Mouse (Mus musculus): ENCODE measurements around the gene Tomm40l. TPM values are rescaled to one million over a fixed set of nuclear protein-coding genes. Genes with fewer than 3 reads are reported as not detected.

Tomm40l gene
- polyA plus RNA-seq, 1 experiment from 2014 or later: 34.9 TPM

DNA sequence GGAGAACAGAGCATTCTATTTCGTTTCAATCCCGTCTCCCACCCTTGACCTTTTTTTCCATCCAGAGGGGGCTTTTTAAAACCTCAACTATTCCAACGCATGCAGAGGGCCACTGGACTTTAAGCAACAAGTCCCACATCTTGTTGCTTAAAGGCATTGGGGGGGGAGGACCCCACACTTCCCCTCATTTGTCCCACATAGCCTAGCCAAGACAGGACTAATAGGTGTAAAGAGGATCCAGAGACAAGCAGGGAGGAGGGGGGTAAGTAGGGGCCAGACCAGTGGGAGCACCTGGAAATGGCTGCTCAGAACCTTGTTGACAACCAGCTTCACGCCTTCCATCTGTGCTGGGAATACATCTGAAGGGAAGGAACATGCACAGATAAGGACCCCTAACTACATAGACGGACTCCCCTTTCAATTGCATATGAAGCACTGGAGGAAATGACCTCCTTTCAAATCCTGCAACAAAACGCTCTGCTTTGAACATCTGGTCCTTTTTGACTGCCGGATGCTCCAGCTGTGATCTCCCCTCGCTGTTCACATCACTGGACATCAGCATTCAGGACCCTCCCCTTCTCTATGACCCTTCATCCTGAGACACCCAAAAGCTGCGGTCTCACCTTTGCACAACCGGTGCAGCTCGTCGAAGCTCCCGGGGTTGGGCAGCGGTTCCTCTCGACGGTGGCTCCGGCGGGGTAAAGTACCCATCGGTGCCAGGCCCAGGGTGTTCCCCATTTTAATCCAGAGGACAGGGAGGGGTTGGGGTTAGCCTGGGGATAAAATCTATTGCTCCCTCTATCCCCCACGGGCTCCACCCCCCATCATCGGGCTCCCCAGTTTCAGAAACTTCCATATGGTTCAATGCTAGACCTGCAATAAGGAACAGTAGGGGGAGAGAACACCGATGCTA lies 777 bp downstream of the Tomm40l start:
- H3K4me1 ChIP-seq: peaks cover 18% of the 10 kb centered on the region
- H3K4me2 ChIP-seq: peak overlapping the region; percentile 84
- peaks cover 10% of the 10 kb centered on the region for H3K36me3 ChIP-seq
- peak overlapping the region; percentile 51 for H3K9ac ChIP-seq
- H3K9me3 ChIP-seq: no peaks in the 10 kb centered on the region
- H3K27ac ChIP-seq: peak overlapping the region; percentile 34
- no peaks in the 10 kb centered on the region for H3K27me3 ChIP-seq
- whole genome bisulfite sequencing: 5% methylated on average over 22 of the region's 22 CpGs
- ATAC-seq (ENCODE audit: borderline replicate concordance, extremely low read depth, low FRiP score, low TSS enrichment): peak; percentile 2; the same call in 1 of the 2 replicates
- peak overlapping the region; percentile 72 for H3K4me3 ChIP-seq

DNA sequence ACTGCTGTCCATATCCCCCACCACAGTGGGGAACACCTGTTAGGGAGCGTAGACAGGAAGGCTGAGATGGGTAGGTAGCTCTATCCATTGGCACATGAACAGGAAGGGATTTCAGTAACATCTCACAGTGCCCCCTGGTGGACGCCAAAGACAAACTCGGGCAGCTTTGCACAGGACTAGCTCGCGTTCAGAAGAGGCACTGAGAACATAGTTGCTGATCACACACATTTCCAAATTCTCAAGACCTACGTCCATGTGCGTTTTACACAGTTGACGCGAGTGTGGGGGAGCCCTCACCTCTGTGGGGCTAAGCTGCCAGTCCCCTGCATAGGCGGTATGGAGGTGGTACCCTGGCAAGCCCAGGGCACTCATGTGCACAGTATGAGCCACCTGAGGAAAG lies 1.4 kb downstream of the Tomm40l start:
- Histone ChIP-seq H3K4me1 (peaks cover 18% of the 10 kb centered on the region), H3K9ac (peak overlapping the region; percentile 51; the same call in 1 of the 2 replicates), H3K4me3 (peak overlapping the region; percentile 72), H3K4me2 (peak overlapping the region; percentile 84), H3K36me3 (peaks cover 10% of the 10 kb centered on the region), H3K27me3 (no peaks in the 10 kb centered on the region), H3K27ac (peak overlapping the region; percentile 34; the same call in 1 of the 2 replicates), H3K9me3 (no peaks in the 10 kb centered on the region)
- peak; percentile 16; the same call in 1 of the 2 replicates for ATAC-seq (ENCODE audit: borderline replicate concordance, extremely low read depth, low FRiP score, low TSS enrichment)
- 7% methylated on average over 10 of the region's 10 CpGs for WGBS

DNA sequence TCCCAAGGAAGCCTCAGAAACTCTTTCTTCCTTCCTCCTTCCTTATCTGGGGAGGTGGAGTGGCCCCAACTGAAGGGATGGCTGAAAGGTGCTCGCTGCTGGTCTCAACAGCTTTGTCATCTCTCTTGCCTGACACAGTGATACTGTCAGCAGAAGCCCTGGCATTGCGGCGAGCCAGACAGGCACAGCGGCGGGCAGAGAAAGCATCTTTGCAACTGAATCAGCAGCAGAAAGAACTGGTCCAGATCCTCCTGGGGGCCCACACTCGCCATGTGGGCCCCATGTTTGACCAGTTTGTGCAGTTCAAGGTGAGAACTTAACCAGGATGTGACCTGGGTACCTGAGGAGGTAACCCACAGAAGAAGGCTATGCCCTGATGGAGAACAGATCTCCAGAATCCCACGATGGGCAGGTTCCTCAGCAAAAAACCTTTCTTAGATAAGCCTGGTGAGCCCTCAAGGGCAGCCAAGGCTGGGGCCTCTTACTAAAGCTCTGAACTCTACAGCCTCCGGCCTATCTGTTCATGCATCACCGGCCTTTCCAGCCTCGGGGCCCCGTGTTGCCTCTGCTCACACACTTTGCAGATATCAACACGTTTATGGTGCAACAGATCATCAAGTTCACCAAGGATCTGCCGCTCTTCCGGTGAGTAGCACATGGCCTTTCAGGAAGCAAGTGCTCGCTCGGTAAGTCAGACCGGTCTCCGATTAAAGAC lies 5.9 kb downstream of the Tomm40l start:
- H3K9ac ChIP-seq: no peak overlapping the region
- no peak overlapping the region for H3K4me2 ChIP-seq
- peaks cover 10% of the 10 kb centered on the region for H3K36me3 ChIP-seq
- no peak for ATAC-seq (ENCODE audit: borderline replicate concordance, extremely low read depth, low FRiP score, low TSS enrichment)
- no peak overlapping the region for H3K4me3 ChIP-seq
- no peaks in the 10 kb centered on the region for H3K9me3 ChIP-seq
- WGBS: 84% methylated on average over 18 of the region's 18 CpGs
- no peaks in the 10 kb centered on the region for H3K27me3 ChIP-seq
- peaks cover 8% of the 10 kb centered on the region for H3K4me1 ChIP-seq
- H3K27ac ChIP-seq: no peak overlapping the region

DNA sequence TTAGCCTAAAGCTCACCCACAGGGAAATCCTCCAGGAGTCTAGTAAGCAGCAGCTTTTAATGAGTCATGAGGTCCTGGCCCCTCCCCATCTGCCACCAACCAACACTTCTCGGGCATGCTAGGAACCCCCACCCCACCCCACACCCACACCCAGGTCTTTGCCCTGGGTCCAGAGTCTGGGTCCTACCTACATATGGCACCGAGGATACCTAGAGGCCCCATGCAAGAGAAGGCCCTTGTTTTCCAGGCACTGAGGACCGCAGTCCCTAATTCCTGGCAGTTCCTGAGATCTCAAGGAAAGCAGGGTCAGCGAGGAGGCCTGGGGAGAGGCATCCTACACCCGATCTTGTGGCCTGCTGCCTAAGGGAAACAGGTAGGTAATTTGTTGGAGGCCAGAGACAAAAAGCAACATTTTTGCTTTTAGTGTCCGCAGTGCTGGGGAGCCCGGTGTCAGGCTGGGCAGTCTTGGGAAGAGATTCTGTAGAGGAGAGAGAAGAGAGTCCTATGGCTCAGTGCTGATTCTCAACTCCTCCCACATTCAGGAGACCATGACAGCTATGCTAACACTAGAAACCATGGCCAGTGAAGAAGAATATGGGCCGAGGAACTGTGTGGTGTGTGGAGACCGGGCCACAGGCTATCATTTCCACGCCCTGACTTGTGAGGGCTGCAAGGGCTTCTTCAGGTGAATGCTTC lies 8.4 kb downstream of the Tomm40l start, which contains the start of gene Nr1i3:
Gene Nr1i3, plus strand, starts transcription at position 170 of the 696 bp plus-strand sequence.
- Histone ChIP-seq H3K4me3 (no peak within 1 kb of the TSS), H3K27ac (no peak within 1 kb of the TSS), H3K9me3 (no peaks in the 10 kb centered on the region), H3K27me3 (no peaks in the 10 kb centered on the region), H3K9ac (no peak within 1 kb of the TSS), H3K36me3 (no peaks in the 10 kb centered on the region), H3K4me1 (no peaks in the 10 kb centered on the region), H3K4me2 (no peak within 1 kb of the TSS)
- 65% methylated on average over 10 of the region's 10 CpGs for WGBS
- no peak for ATAC-seq (ENCODE audit: borderline replicate concordance, extremely low read depth, low FRiP score, low TSS enrichment)

DNA sequence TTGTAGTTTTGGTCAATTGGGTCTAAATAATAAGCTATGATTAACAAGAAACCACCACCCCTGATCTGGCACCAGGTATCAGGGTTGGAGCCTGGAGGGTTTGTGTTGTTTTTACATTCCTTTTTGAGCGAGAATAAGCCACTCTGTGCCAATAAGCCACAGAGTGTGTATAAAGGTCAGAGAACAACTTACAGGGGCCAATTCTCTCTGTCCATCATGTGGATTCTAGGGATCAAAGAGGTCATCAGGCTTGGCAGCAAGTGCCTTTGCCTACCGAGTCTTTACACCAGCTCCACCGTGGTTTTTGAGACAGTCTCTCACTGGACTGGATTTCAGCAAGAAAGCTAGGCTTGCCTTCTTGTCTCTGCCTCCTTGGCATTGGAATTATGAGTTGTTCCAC lies 9.5 kb downstream of the Tomm40l start:
- H3K27ac ChIP-seq: no peak overlapping the region
- ATAC-seq (ENCODE audit: borderline replicate concordance, extremely low read depth, low FRiP score, low TSS enrichment): no peak
- no peaks in the 10 kb centered on the region for H3K27me3 ChIP-seq
- no peak overlapping the region for H3K4me3 ChIP-seq
- H3K9ac ChIP-seq: no peak overlapping the region
- no peaks in the 10 kb centered on the region for H3K9me3 ChIP-seq
- H3K4me2 ChIP-seq: no peak overlapping the region
- WGBS: 35% methylated on average over 3 of the region's 3 CpGs
- no peaks in the 10 kb centered on the region for H3K36me3 ChIP-seq
- H3K4me1 ChIP-seq: no peaks in the 10 kb centered on the region

DNA sequence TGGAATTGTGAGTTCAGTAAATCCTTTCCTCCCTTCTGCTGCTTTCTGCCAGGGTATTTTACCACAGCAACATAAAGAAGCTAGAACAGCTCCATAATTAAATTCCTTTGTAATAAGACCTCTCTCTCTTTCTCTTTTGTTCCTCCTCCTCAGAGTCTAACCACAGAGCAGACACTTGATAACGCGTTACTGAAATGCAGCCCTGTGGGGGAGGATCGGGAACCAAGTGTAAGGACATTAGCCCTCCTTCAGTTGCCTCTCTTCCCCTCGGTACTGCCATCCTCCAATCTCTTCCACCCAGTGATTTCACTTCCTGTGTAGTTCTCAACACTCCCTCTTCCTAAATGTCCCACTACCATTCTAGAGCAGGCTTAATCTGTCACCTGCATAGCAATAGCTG lies 12.9 kb downstream of the Tomm40l start:
- Histone ChIP-seq H3K9ac (no peak overlapping the region), H3K27me3 (0 out of 2 replicates have a peak, but pooled peaks cover 4% of the 10 kb centered on the region), H3K4me3 (no peak overlapping the region), H3K4me1 (no peaks in the 10 kb centered on the region), H3K36me3 (no peaks in the 10 kb centered on the region), H3K4me2 (no peak overlapping the region), H3K27ac (no peak overlapping the region), H3K9me3 (no peaks in the 10 kb centered on the region)
- no peak for ATAC-seq (ENCODE audit: borderline replicate concordance, extremely low read depth, low FRiP score, low TSS enrichment)
- WGBS: 15% methylated on average over 4 of the region's 4 CpGs

DNA sequence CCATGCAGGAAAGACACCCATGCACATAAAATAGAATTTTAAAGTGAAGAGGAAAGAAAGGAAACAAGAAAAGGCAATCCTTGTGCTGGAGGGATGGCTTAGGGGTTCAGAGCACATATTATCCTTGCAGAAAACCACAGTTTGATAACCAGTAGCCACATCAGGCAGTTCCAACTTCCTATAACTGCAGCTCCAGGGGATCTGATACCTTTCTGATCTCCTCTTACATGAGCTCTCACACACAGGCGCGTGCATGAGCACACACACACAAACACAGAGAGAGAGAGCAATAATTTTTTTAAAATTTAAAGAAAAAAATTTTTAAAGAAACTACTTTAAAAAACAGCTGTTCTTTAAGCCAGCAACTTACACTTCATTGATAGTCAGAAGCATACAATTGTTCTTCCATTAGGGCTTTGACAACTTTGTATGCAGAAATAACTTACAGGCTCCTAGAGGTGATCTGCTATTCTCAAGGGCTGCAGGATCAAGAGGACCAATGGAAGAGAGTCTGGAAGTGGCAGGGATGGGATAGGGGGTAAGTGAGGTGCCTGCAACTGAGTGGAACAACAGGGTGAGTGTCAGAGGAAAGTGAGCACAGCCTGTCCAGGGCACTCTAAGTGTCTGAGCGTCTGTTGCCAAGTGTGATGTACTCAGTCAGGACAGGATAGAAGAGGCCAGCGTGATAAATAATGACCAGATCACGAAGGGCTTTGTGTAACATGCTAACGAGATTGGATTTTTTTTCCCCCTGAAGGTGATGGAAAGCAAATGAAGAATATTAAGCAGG lies 16.4 kb downstream of the Tomm40l start:
- no peak for ATAC-seq (ENCODE audit: borderline replicate concordance, extremely low read depth, low FRiP score, low TSS enrichment)
- no peak overlapping the region for H3K4me3 ChIP-seq
- H3K36me3 ChIP-seq: no peaks in the 10 kb centered on the region
- no peak overlapping the region for H3K27ac ChIP-seq
- H3K9ac ChIP-seq: no peak overlapping the region
- H3K27me3 ChIP-seq: 0 out of 2 replicates have a peak, but pooled peaks cover 4% of the 10 kb centered on the region
- H3K4me2 ChIP-seq: no peak overlapping the region
- no peaks in the 10 kb centered on the region for H3K4me1 ChIP-seq
- H3K9me3 ChIP-seq: no peaks in the 10 kb centered on the region
- 70% methylated on average over 6 of the region's 6 CpGs for WGBS

DNA sequence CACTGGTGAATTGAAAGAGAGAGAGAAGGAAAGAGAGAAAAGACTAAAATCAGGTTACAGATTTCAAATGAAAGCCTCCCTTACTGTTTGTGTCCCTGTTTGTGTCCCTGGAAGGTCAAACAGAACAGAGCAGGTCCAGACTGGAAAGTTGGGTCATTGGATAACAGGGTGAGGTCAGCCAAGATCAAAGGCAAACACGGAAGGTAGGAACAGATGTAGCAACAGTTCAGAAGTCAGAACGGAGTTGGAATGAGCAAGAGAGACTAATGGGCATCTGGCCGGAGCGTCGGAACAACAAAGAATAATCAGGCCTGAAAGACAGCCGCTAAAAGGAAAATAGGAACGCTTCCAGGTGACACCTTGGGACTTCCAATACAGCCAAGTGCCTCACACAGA lies 18.1 kb downstream of the Tomm40l start:
- WGBS: 54% methylated on average over 7 of the region's 7 CpGs
- H3K27me3 ChIP-seq: 0 out of 2 replicates have a peak, but pooled peaks cover 4% of the 10 kb centered on the region

DNA sequence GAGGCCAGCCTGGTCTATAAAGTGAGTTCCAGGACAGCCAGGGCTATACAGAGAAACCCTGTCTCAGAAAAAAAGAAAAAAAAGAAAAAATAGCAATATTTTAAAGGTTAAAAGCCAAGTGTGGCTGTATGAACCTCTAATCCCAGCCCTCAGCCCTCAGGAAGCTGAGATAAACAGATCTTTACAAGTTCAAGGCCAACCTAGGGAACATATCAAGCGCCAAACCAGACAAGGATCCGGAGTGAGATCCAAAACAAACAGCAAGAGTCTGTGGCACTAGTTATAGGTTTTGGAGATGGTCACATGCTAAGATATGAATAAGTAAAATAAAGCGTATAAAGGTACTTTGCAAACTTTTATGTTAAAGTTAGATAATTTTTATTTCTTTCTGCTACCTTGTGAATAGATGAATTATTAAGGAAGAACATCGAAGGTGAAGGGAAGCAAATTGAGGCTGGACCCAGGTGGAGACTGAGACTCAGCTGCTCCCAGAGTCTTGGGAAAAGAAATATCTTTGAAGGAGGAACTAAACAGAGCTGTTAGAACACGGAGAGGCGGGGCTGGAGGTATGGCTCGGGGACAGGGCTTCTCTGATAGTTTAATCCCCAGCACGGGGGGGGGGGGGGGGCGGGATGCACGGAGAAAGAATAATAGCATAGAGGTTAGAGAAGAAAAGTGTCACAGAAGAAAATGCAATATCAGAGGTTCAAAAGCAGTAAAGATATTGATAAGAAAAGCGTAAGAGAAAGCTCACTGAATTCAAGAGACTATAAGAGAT lies 18.7 kb downstream of the Tomm40l start:
- H3K4me2 ChIP-seq: no peak overlapping the region
- H3K9ac ChIP-seq: no peak overlapping the region
- no peaks in the 10 kb centered on the region for H3K9me3 ChIP-seq

More for the DNA sequence above, 18.1 kb downstream of the Tomm40l start:
- H3K36me3 ChIP-seq: no peaks in the 10 kb centered on the region
- H3K4me3 ChIP-seq: no peak overlapping the region
- no peaks in the 10 kb centered on the region for H3K4me1 ChIP-seq
- H3K27ac ChIP-seq: no peak overlapping the region
- no peak overlapping the region for H3K9ac ChIP-seq
- no peaks in the 10 kb centered on the region for H3K9me3 ChIP-seq
- ATAC-seq (ENCODE audit: borderline replicate concordance, extremely low read depth, low FRiP score, low TSS enrichment): no peak
- no peak overlapping the region for H3K4me2 ChIP-seq

DNA sequence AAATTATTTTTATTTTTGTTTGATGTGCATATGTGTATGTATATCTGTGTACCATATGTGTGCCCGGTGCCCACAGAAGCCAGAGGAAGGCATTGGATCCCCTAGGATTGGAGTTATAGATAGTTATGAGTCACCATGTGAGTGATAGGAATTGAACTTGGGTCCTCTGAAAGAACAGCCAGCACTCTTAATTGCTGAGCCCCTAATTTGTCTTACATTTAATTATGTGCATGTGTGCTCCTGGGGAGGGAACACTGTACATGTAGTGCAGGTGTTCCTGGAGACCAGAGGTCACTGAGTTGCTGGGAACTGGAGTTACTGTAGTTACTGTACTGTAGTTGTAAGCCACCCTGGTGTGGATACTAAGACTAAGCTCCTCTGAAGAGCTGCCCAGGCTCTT lies 21.5 kb downstream of the Tomm40l start:
- Histone ChIP-seq H3K4me1 (peaks cover 6% of the 10 kb centered on the region; the same call in 1 of the 2 replicates), H3K27me3 (peaks cover 32% of the 10 kb centered on the region), H3K9ac (no peak overlapping the region), H3K4me3 (no peak overlapping the region), H3K9me3 (no peaks in the 10 kb centered on the region), H3K4me2 (no peak overlapping the region), H3K36me3 (no peaks in the 10 kb centered on the region), H3K27ac (no peak overlapping the region)
- ATAC-seq (ENCODE audit: borderline replicate concordance, extremely low read depth, low FRiP score, low TSS enrichment): no peak
- 90% methylated on average over 1 of the region's 1 CpGs for WGBS

More for the DNA sequence above, 18.7 kb downstream of the Tomm40l start:
- H3K4me1 ChIP-seq: no peaks in the 10 kb centered on the region
- no peak overlapping the region for H3K27ac ChIP-seq
- WGBS: 46% methylated on average over 10 of the region's 11 CpGs
- H3K4me3 ChIP-seq: no peak overlapping the region
- no peak for ATAC-seq (ENCODE audit: borderline replicate concordance, extremely low read depth, low FRiP score, low TSS enrichment)
- H3K27me3 ChIP-seq: 0 out of 2 replicates have a peak, but pooled peaks cover 6% of the 10 kb centered on the region
- no peaks in the 10 kb centered on the region for H3K36me3 ChIP-seq

Data from lung, embryonic 15.5 days (tissue).